Mouse (Mus musculus) granulocyte monocyte progenitor cell, adult 5-6 weeks (primary cell): Measurements from ENCODE around the gene Bud23. TPM values are rescaled to one million over a fixed set of nuclear protein-coding genes. Genes with fewer than 3 reads are reported as not detected.

Source experiments
- total RNA-seq, 2 experiments: library from RNA; stranded (forward) in 1 of 2; stranded (reverse) in 1 of 2; fragments of 200-712, 200-1000 nt in 1 of 2; fragments of >200 nt in 1 of 2; fragmentation: Nextera tagmentation in 1 of 2; gene quantifications; 2 replicates each; pipeline ENCODE4 v1.2.3; 2014 to 2017

Bud23 gene
- total RNA-seq, 2 experiments from 2014 or later = 80.5 to 89.9 TPM

Other genes starting within 250 kb of the Bud23 start
- gene Tmem270, start 158.2 kb downstream of the Bud23 start, total RNA-seq (2014; fragmentation: Nextera tagmentation) = not detected in 2 replicates
- not detected in 2 replicates for gene Tmem270, start 158.2 kb downstream of the Bud23 start, total RNA-seq (2017)
- gene Cldn13, start 149.4 kb downstream of the Bud23 start, total RNA-seq (2014; fragmentation: Nextera tagmentation) = not detected in 2 replicates
- gene Cldn13, start 149.4 kb downstream of the Bud23 start, total RNA-seq (2017) = 0.13 TPM in 1 of 2 replicates, not detected in the other
- gene Mettl27, start 132.6 kb downstream of the Bud23 start, total RNA-seq (2014; fragmentation: Nextera tagmentation) = 1.7 and 3.9 TPM in 2 replicates
- 1.2 and 2.2 TPM in 2 replicates for gene Mettl27, start 132.6 kb downstream of the Bud23 start, total RNA-seq (2017)
- not detected in 2 replicates for gene Cldn4, start 118.0 kb downstream of the Bud23 start, total RNA-seq (2014; fragmentation: Nextera tagmentation)
- gene Cldn4, start 118.0 kb downstream of the Bud23 start, total RNA-seq (2017) = not detected in 2 replicates
- gene Cldn3, start 78.7 kb downstream of the Bud23 start, total RNA-seq (2014; fragmentation: Nextera tagmentation) = not detected in 2 replicates
- not detected in 2 replicates for gene Cldn3, start 78.7 kb downstream of the Bud23 start, total RNA-seq (2017)
- 102 and 115 TPM in 2 replicates for gene Abhd11, start 55.8 kb downstream of the Bud23 start, total RNA-seq (2014; fragmentation: Nextera tagmentation)
- gene Abhd11, start 55.8 kb downstream of the Bud23 start, total RNA-seq (2017) = 56.8 and 75.0 TPM in 2 replicates
- 1.2 and 3.6 TPM in 2 replicates for gene Stx1a, start 41.5 kb downstream of the Bud23 start, total RNA-seq (2014; fragmentation: Nextera tagmentation)
- gene Stx1a, start 41.5 kb downstream of the Bud23 start, total RNA-seq (2017) = not detected in 2 replicates
- 15.7 and 18.7 TPM in 2 replicates for gene Dnajc30, start 757 bp downstream of the Bud23 start, total RNA-seq (2014; fragmentation: Nextera tagmentation)
- 5.4 and 6.5 TPM in 2 replicates for gene Dnajc30, start 757 bp downstream of the Bud23 start, total RNA-seq (2017)
- gene Vps37d, start 13.3 kb upstream of the Bud23 start, total RNA-seq (2014; fragmentation: Nextera tagmentation) = not detected in 2 replicates
- not detected in 2 replicates for gene Vps37d, start 13.3 kb upstream of the Bud23 start, total RNA-seq (2017)
- not detected in 2 replicates for gene Mlxipl, start 24.9 kb upstream of the Bud23 start, total RNA-seq (2014; fragmentation: Nextera tagmentation)
- 1.2 TPM in 1 of 2 replicates, not detected in the other for gene Mlxipl, start 24.9 kb upstream of the Bud23 start, total RNA-seq (2017)
- 14.7 and 19.2 TPM in 2 replicates for gene Tbl2, start 84.7 kb upstream of the Bud23 start, total RNA-seq (2014; fragmentation: Nextera tagmentation)
- gene Tbl2, start 84.7 kb upstream of the Bud23 start, total RNA-seq (2017) = 19.1 and 23.0 TPM in 2 replicates
- 15.8 and 38.5 TPM in 2 replicates for gene Bcl7b, start 103.3 kb upstream of the Bud23 start, total RNA-seq (2014; fragmentation: Nextera tagmentation)
- gene Bcl7b, start 103.3 kb upstream of the Bud23 start, total RNA-seq (2017) = 20.7 and 36.9 TPM in 2 replicates
- gene Baz1b, start 122.3 kb upstream of the Bud23 start, total RNA-seq (2014; fragmentation: Nextera tagmentation) = 121 and 122 TPM in 2 replicates
- 140 and 147 TPM in 2 replicates for gene Baz1b, start 122.3 kb upstream of the Bud23 start, total RNA-seq (2017)
- gene Fzd9, start 186.3 kb upstream of the Bud23 start, total RNA-seq (2014; fragmentation: Nextera tagmentation) = not detected in 2 replicates
- 0.31 TPM in 1 of 2 replicates, not detected in the other for gene Fzd9, start 186.3 kb upstream of the Bud23 start, total RNA-seq (2017)